Mouse (Mus musculus) heart, embryonic 14.5 days (tissue): Measurements from ENCODE around the gene Fbxw11. TPM values are rescaled to one million over a fixed set of nuclear protein-coding genes. Genes with fewer than 3 reads are reported as not detected.
"Not testable (repeated sequence)": the region's sequence is repeated elsewhere in the genome, so short reads cannot be mapped to it uniquely, and the experiment has no call there.

ENCODE experiments used
- ATAC-seq: fragments of 200-750 bp; cut with Nextera tagmentation; 2 replicates; pipeline ENCODE4 v1.8.0; 2017; ENCODE audit warnings: low read depth, moderate TSS enrichment; ENCODE audit not compliant: insufficient number of reproducible peaks, insufficient read depth, low FRiP score
- H3K27ac ChIP-seq, 2 experiments: fragments of 200-500 bp in 1 of 2; fragments of 300-500 bp in 1 of 2; sonication (generic) in 1 of 2; replicated peaks in 1 of 2; 2 replicates each; pipeline ENCODE4 v1.5.1; 2012 to 2014; ENCODE audit warnings: low read depth in 2 of 2, low read length in 2 of 2, control low read depth in 1 of 2, mild to moderate bottlenecking in 1 of 2, mixed read lengths in 1 of 2; ENCODE audit not compliant: control insufficient read depth in 1 of 2, insufficient read depth in 1 of 2
- H3K27me3 ChIP-seq: fragments of 300-500 bp; sonication (generic); 2 replicates; pipeline ENCODE4 v1.6.1; 2014; ENCODE audit warnings: mild to moderate bottlenecking, low read length, control low read depth; ENCODE audit not compliant: control insufficient read depth, insufficient read depth
- H3K36me3 ChIP-seq: fragments of 300-500 bp; sonication (generic); 2 replicates; pipeline ENCODE4 v1.6.1; 2014; ENCODE audit warnings: mild to moderate bottlenecking, control low read depth, low read length, mixed read lengths; ENCODE audit not compliant: control insufficient read depth, insufficient read depth
- H3K4me1 ChIP-seq, 2 experiments: fragments of 200-500 bp in 1 of 2; fragments of 300-500 bp in 1 of 2; sonication (generic) in 1 of 2; 2 replicates each; pipeline ENCODE4 v1.6.1; 2012 to 2014; ENCODE audit warnings: low read length in 2 of 2, control low read depth in 1 of 2, mixed read lengths in 1 of 2; ENCODE audit not compliant: control insufficient read depth in 2 of 2, insufficient read depth in 2 of 2
- H3K4me2 ChIP-seq: fragments of 300-500 bp; sonication (generic); 2 replicates; pipeline ENCODE4 v1.6.1; 2014; ENCODE audit warnings: mild to moderate bottlenecking, low read length
- H3K4me3 ChIP-seq, 2 experiments: fragments of 200-500 bp in 1 of 2; fragments of 300-500 bp in 1 of 2; sonication (generic) in 1 of 2; 2 replicates each; pipeline ENCODE4 v1.5.1; 2012 to 2014; ENCODE audit warnings: low read length in 2 of 2, mild to moderate bottlenecking in 2 of 2, control low read depth in 1 of 2, low read depth in 1 of 2, moderate library complexity in 1 of 2; ENCODE audit not compliant: control insufficient read depth in 1 of 2, insufficient read depth in 1 of 2
- H3K9ac ChIP-seq: fragments of 300-500 bp; sonication (generic); 2 replicates; pipeline ENCODE4 v1.6.1; 2014; ENCODE audit warnings: mild to moderate bottlenecking, low read length
- H3K9me3 ChIP-seq: fragments of 300-500 bp; sonication (generic); 2 replicates; pipeline ENCODE4 v1.6.1; 2016; ENCODE audit warnings: low read length, control low read depth; ENCODE audit not compliant: control insufficient read depth
- WGBS: fragments of 180-500 bp; shearing (Covaris S2); extraction: QIAGEN DNeasy Blood & Tissue Kit; methylation state at CpG from one replicate; pipeline ENCODE4 v1.1.7; 2014; 5-methylcytosine and 5-hydroxymethylcytosine counted together
- polyA plus RNA-seq: library from polyadenylated mRNA; unstranded; fragments of >200 nt; fragmentation: Nextera tagmentation; extraction: Ambion mirVana; gene quantifications from 2 replicates; pipeline ENCODE4 v1.2.1, GENCODE M21; 2014

Gene Fbxw11
- polyA plus RNA-seq, 1 experiment from 2014 or later, result 63.1 TPM

DNA sequence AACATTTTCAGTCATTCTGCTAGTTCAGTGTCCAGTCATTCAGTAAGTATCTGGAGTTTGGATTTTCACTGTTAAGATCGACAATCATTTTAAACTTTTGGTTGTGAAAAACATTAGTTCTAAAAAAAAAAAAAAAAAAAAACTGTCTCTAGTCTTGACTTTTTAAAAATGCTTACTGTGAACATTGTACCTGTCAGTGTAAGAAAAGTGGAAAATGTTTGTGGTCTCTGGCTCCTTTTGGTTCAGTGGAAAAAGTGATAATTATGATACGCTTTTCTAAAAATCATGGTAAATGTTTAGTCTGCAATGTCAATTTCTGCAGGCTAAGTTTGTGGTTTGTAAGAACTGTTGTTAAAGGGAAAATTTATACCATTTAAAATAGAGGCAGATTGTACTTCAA, 72.4 kb downstream of the Fbxw11 start:
- Histone ChIP-seq H3K27me3 (no peaks in the 10 kb centered on the region), H3K9me3 (no peaks in the 10 kb centered on the region), H3K4me2 (no peak overlapping the region), H3K27ac (no peak overlapping the region), H3K36me3 (peaks cover 26% of the 10 kb centered on the region), H3K4me1 (peaks cover 5 to 20% of the 10 kb centered on the region in 2 experiments), H3K9ac (no peak overlapping the region), H3K4me3 (no peak overlapping the region)
- WGBS, result 96% methylated on average over 2 of the region's 2 CpGs
- no peak for ATAC-seq

GRCm38 (mm10) chr11:32715495-32715894, 73.0 kb downstream of the Fbxw11 start:
- Histone ChIP-seq H3K9me3 (no peaks in the 10 kb centered on the region), H3K4me2 (no peak overlapping the region), H3K9ac (no peak overlapping the region), H3K27me3 (no peaks in the 10 kb centered on the region), H3K27ac (no peak overlapping the region), H3K36me3 (peaks cover 26% of the 10 kb centered on the region), H3K4me3 (no peak overlapping the region), H3K4me1 (peaks cover 5 to 20% of the 10 kb centered on the region in 2 experiments)
- no peak for ATAC-seq
- 80% methylated on average over 6 of the region's 6 CpGs for WGBS

DNA sequence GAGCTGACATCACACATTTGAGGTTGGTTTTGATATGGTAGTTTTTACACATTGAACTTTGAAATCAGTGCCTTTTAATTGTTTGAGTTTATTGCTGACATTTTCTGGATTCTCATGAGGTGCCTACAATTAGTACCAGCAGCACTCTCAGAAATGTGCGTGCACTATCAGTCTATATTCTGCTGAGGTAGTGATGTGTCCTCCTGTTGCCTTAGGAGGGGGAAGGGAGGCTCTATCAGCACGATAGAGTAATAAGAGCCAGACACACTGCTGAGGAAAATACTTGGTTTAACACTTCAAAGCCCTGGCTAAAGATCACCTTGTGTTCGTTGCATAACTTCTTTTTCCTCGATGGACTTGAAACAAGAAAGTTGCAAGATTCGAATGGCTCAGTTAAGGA, 73.4 kb downstream of the Fbxw11 start:
- Histone ChIP-seq H3K36me3 (peaks cover 30% of the 10 kb centered on the region), H3K9me3 (no peaks in the 10 kb centered on the region), H3K9ac (no peak overlapping the region), H3K4me1 (peaks cover 5 to 20% of the 10 kb centered on the region in 2 experiments), H3K27me3 (no peaks in the 10 kb centered on the region), H3K27ac (no peak overlapping the region), H3K4me2 (no peak overlapping the region), H3K4me3 (no peak overlapping the region)
- ATAC-seq, result no peak
- WGBS, result 49% methylated on average over 5 of the region's 5 CpGs

DNA sequence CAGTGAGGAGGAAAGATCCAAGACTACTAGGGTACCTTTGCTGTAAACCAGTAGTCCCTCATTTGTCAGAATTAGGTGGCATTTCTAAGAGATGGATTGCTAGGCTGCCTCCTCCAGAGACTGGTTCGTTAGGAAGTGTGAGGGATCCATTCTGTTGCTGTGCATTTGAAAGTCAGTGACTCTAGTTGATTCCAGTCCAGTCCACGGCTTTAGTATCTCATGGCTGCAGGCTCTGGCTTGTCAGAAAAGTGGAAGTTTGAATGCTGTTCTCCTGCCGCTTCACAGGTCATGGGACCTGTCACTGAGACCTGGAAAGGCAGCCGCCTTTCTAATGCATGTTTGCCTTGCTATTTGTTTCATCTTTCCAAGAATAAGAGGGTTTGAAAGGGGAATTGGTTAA, 74.4 kb downstream of the Fbxw11 start:
- WGBS, result 72% methylated on average over 4 of the region's 4 CpGs
- peaks cover 5 to 20% of the 10 kb centered on the region in 2 experiments for H3K4me1 ChIP-seq
- no peaks in the 10 kb centered on the region for H3K27me3 ChIP-seq
- H3K27ac ChIP-seq, result no peak overlapping the region
- H3K4me3 ChIP-seq, result no peak overlapping the region
- H3K36me3 ChIP-seq, result peaks cover 33% of the 10 kb centered on the region
- no peak overlapping the region for H3K9ac ChIP-seq
- no peak for ATAC-seq
- H3K4me2 ChIP-seq, result no peak overlapping the region
- H3K9me3 ChIP-seq, result no peaks in the 10 kb centered on the region

- not testable (repeated sequence) for H3K4me3 ChIP-seq, H3K9ac ChIP-seq, H3K27me3 ChIP-seq, H3K27ac ChIP-seq, H3K9me3 ChIP-seq, ATAC-seq, H3K4me2 ChIP-seq
- Histone ChIP-seq H3K36me3 (peaks cover 32% of the 10 kb centered on the region), H3K4me1 (peaks cover 5 to 20% of the 10 kb centered on the region in 2 experiments)
- 93% methylated on average over 9 of the region's 9 CpGs for WGBS
These were observed 75.2 kb downstream of the Fbxw11 start for GRCm38 (mm10) chr11:32717711-32718110.

DNA sequence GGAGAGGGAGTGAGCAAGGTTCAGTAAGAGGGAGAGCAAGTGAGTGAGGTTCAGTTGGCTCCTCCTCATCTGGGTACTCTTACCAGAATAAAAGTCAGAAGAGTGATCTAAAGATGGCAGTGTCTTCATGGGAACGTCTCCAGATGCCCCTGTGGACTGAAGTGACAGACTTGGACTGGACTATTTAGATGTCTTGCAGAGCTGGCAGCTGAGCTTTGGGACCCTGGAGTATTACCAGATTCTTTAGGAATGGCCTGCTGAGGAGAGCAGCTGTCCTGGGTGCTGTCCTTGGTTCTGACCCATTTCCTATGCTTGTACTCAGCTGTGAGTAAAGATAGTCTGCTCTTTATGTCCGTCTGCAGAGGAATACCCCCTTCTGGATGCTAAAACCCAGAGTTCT, 75.8 kb downstream of the Fbxw11 start:
- Histone ChIP-seq H3K27ac (no peak overlapping the region), H3K36me3 (peaks cover 27% of the 10 kb centered on the region), H3K9me3 (no peaks in the 10 kb centered on the region), H3K4me1 (peaks cover 5 to 20% of the 10 kb centered on the region in 2 experiments), H3K27me3 (no peaks in the 10 kb centered on the region), H3K4me2 (no peak overlapping the region), H3K4me3 (no peak overlapping the region), H3K9ac (no peak overlapping the region)
- 40% methylated on average over 2 of the region's 2 CpGs for WGBS
- no peak for ATAC-seq

DNA sequence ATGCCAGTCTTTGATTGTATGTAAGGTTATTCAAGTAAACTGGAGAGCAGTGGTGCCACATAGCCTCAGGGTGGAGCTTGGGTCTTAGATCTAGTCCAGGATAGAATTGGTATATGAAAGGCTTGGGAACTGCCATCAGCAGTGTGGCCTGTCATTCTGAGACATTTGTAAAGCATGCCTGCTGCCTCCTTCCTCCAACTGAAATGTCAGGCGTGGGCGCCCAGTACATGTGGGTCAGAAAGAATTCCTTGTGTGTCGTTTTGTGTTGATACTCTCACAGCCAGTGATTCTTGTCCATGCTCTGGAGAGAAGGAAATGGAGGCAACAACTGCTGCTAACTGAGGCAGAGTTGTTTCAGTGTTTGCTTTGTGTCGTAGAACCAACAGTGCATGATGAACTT, 76.5 kb downstream of the Fbxw11 start:
- WGBS, result 93% methylated on average over 4 of the region's 4 CpGs

DNA sequence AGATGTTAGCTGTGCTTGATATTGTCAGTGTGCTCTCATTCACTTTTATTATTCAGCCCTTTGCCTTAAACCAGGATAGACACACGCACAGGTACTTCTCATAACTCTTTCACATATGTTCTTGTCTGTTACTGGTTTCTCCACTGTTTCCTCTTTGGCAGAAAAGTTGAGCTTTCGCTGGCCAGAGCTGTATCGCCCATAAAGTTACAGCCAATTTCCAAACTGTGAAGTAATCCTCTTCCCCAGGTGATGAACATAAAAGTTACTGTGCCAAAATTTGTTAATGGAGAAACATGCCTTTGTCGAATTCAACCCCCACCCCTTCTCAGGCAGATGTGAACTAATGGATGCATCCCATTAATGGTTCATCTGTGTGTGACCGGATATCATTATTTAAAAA, 80.1 kb downstream of the Fbxw11 start:
- H3K27me3 ChIP-seq, result no peaks in the 10 kb centered on the region
- no peak overlapping the region for H3K4me2 ChIP-seq
- no peak overlapping the region for H3K27ac ChIP-seq
- H3K9me3 ChIP-seq, result no peaks in the 10 kb centered on the region
- ATAC-seq, result no peak
- no peak overlapping the region for H3K4me3 ChIP-seq
- 93% methylated on average over 5 of the region's 5 CpGs for WGBS
- no peaks in the 10 kb centered on the region for H3K4me1 ChIP-seq
- peaks cover 32% of the 10 kb centered on the region for H3K36me3 ChIP-seq
- H3K9ac ChIP-seq, result no peak overlapping the region

More for the DNA sequence above, 76.5 kb downstream of the Fbxw11 start:
- Histone ChIP-seq H3K27me3 (no peaks in the 10 kb centered on the region), H3K4me1 (peaks cover 5 to 20% of the 10 kb centered on the region in 2 experiments), H3K36me3 (peaks cover 23% of the 10 kb centered on the region), H3K4me3 (no peak overlapping the region), H3K9me3 (no peaks in the 10 kb centered on the region), H3K27ac (no peak overlapping the region), H3K4me2 (no peak overlapping the region), H3K9ac (no peak overlapping the region)
- ATAC-seq, result no peak
